Comparison of ENCODE assay signal across 8 mouse cellular contexts in the genomic region with DNA sequence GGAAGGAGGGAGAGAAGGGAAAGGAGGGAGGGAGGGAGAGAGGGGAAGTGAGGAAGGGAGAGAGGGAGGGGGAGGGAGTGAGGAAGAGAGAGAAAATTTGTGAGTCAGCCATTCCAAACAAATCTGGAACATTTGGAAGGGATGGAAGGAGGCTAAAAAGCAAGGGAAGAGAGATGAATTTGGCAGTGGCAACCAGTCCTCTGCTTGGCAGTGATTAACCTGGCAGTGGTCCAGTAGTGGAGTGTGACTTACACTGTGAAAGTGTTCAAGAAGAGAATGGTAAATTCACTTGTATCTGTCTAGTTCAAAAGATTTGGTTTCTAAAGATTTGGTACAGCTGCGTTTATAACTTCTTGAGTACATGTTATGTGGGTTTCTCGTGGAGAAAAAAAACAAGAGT.
A peak's percentile ranks its signal among the peaks of the same experiment; 100 is the strongest.
DNase-seq lines count a peak whose midpoint lies in the region.

No protein-coding gene starts in this region.

- DNase-seq in adrenal gland, postnatal 10 days, result peak; percentile 29
- DNase-seq in adrenal gland, postnatal 4 days (ENCODE audit: low spot score in 2 of 2), result no peak
- DNase-seq in kidney, postnatal 14 days, result peak; percentile 19
- DNase-seq in kidney, adult 11 months, result no peak
- peak; percentile 53 to 63 for DNase-seq in layer of hippocampus, postnatal 10 days (ENCODE audit: low spot score in 2 of 2)
- peak; percentile 31 for DNase-seq in right cerebral cortex, postnatal 14 days
- no peak for DNase-seq in spleen, postnatal 36 days (ENCODE audit: low spot score in 2 of 2)
- DNase-seq in urinary bladder, postnatal 4 days (ENCODE audit: low spot score in 2 of 2), result no peak

Comparison
In these comparisons a context has a peak if more than half of its experiments do, and no peak if none do; other contexts are left out.
1. DNase-seq: peak in adrenal gland, postnatal 10 days (single experiment), kidney, postnatal 14 days (single experiment), layer of hippocampus, postnatal 10 days (2 of 2) and right cerebral cortex, postnatal 14 days (single experiment); none in adrenal gland, postnatal 4 days (0 of 2), kidney, adult 11 months (single experiment), spleen, postnatal 36 days (0 of 2) and urinary bladder, postnatal 4 days (0 of 2).